Mouse (Mus musculus) CH12F3 (cell line): ENCODE measurements at regions not wholly inside any gene's neighbourhood (a gene's known extent, or its start where the extent isn't known, plus 50 kb on each side); places are given as distances from the start of the nearest gene placed in this dataset.

ENCODE experiments used
- in situ Hi-C: fragments of 300-500 bp; cut with MboI; formaldehyde crosslinking; loops from 2 replicates; pipeline ENCODE4 v1.14.3; 2020; ENCODE audit warnings: low sequenced_read_pairs

- in situ Hi-C loops = no loop called here
Observed at GRCm38 (mm10) chr19:33040512-33040911, 283.2 kb downstream of the Pten start.

- in situ Hi-C loops = no loop called here
Observed at GRCm38 (mm10) chr19:33040991-33041390, 283.7 kb downstream of the Pten start.

GRCm38 (mm10) chr19:33042760-33043159 lies 285.5 kb downstream of the Pten start:
- in situ Hi-C loops = no loop called here

- in situ Hi-C loops = no loop called here
Observed at GRCm38 (mm10) chr19:33043696-33044095, 286.4 kb downstream of the Pten start.

GRCm38 (mm10) chr19:33048754-33049442 lies 291.6 kb downstream of the Pten start:
- in situ Hi-C loops = no loop called here

GRCm38 (mm10) chr19:33053199-33053867 lies 296.0 kb downstream of the Pten start:
- in situ Hi-C loops = no loop called here

- in situ Hi-C loops = no loop called here
Observed at GRCm38 (mm10) chr19:33056372-33056791, 299.1 kb downstream of the Pten start.

GRCm38 (mm10) chr19:33061006-33061405 lies 303.7 kb downstream of the Pten start:
- in situ Hi-C loops = no loop called here

- in situ Hi-C loops = no loop called here
Observed at GRCm38 (mm10) chr19:33062165-33063058, 305.1 kb downstream of the Pten start.

- in situ Hi-C loops = no loop called here
Observed at GRCm38 (mm10) chr19:33065274-33066200, 308.2 kb downstream of the Pten start.

GRCm38 (mm10) chr19:33068351-33068955 lies 311.2 kb downstream of the Pten start:
- in situ Hi-C loops = no loop called here

- in situ Hi-C loops = no loop called here
Observed at GRCm38 (mm10) chr19:33069761-33070160, 312.5 kb downstream of the Pten start.

- in situ Hi-C loops = no loop called here
Observed at GRCm38 (mm10) chr19:33072299-33072698, 315.0 kb downstream of the Pten start.

GRCm38 (mm10) chr19:33074907-33075306 lies 317.2 kb downstream of the Rnls start:
- in situ Hi-C loops = no loop called here

- in situ Hi-C loops = no loop called here
Observed at GRCm38 (mm10) chr19:33078681-33079360, 313.3 kb downstream of the Rnls start.

GRCm38 (mm10) chr19:33079959-33080358 lies 312.1 kb downstream of the Rnls start:
- in situ Hi-C loops = no loop called here

GRCm38 (mm10) chr19:33081493-33081892 lies 310.6 kb downstream of the Rnls start:
- in situ Hi-C loops = no loop called here

GRCm38 (mm10) chr19:33083371-33083770 lies 308.7 kb downstream of the Rnls start:
- in situ Hi-C loops = no loop called here

- in situ Hi-C loops = no loop called here
Observed at GRCm38 (mm10) chr19:33084683-33085082, 307.4 kb downstream of the Rnls start.
